Mouse (Mus musculus): ENCODE results near the gene Atp6v0a1. TPM values are rescaled to one million over a fixed set of nuclear protein-coding genes. Genes with fewer than 3 reads are reported as not detected.

Atp6v0a1 gene
- polyA plus RNA-seq, 1 experiment from 2014 or later: 48.1 TPM

GRCm38 (mm10) chr11:101035328-101035695 lies 26.1 kb downstream of the Atp6v0a1 start:
- Histone ChIP-seq H3K4me3 (no peak overlapping the region), H3K36me3 (peaks cover 95% of the 10 kb centered on the region), H3K27me3 (ENCODE audit: insufficient read depth, poor library complexity, severe bottlenecking) (no peaks in the 10 kb centered on the region), H3K27ac (no peak overlapping the region), H3K4me1 (replicated peaks) (no peaks in the 10 kb centered on the region), H3K9me3 (no peaks in the 10 kb centered on the region)
- WGBS: 94% methylated on average over 4 of the region's 4 CpGs
- DNase-seq (ENCODE audit: low spot score): no peak

- H3K36me3 ChIP-seq: peaks cover 97% of the 10 kb centered on the region
- no peak overlapping the region for H3K27ac ChIP-seq
- DNase-seq (ENCODE audit: low spot score): no peak
- no peak overlapping the region for H3K4me3 ChIP-seq
- H3K9me3 ChIP-seq: no peaks in the 10 kb centered on the region
- H3K4me1 ChIP-seq (replicated peaks): no peaks in the 10 kb centered on the region
- 87% methylated on average over 10 of the region's 10 CpGs for WGBS
- H3K27me3 ChIP-seq (ENCODE audit: insufficient read depth, poor library complexity, severe bottlenecking): no peaks in the 10 kb centered on the region
Observed at GRCm38 (mm10) chr11:101037795-101038194, 28.5 kb downstream of the Atp6v0a1 start.

GRCm38 (mm10) chr11:101045826-101046225 lies 36.6 kb downstream of the Atp6v0a1 start:
- 94% methylated on average over 4 of the region's 4 CpGs for WGBS
- Histone ChIP-seq H3K36me3 (peaks cover 99% of the 10 kb centered on the region), H3K9me3 (no peaks in the 10 kb centered on the region), H3K27me3 (ENCODE audit: insufficient read depth, poor library complexity, severe bottlenecking) (no peaks in the 10 kb centered on the region), H3K27ac (no peak overlapping the region), H3K4me3 (no peak overlapping the region), H3K4me1 (replicated peaks) (no peaks in the 10 kb centered on the region)
- DNase-seq (ENCODE audit: low spot score): no peak

- H3K27me3 ChIP-seq (ENCODE audit: insufficient read depth, poor library complexity, severe bottlenecking): no peaks in the 10 kb centered on the region
- WGBS: 70% methylated on average over 9 of the region's 9 CpGs
- no peak overlapping the region for H3K4me3 ChIP-seq
- peaks cover 99% of the 10 kb centered on the region for H3K36me3 ChIP-seq
- DNase-seq (ENCODE audit: low spot score): no peak
- no peaks in the 10 kb centered on the region for H3K9me3 ChIP-seq
- H3K4me1 ChIP-seq (replicated peaks): no peaks in the 10 kb centered on the region
- no peak overlapping the region for H3K27ac ChIP-seq
Observed at GRCm38 (mm10) chr11:101046440-101046839, 37.2 kb downstream of the Atp6v0a1 start.

GRCm38 (mm10) chr11:101047502-101047901 lies 38.2 kb downstream of the Atp6v0a1 start:
- H3K4me1 ChIP-seq (replicated peaks): no peaks in the 10 kb centered on the region
- no peak for DNase-seq (ENCODE audit: low spot score)
- no peak overlapping the region for H3K27ac ChIP-seq
- no peaks in the 10 kb centered on the region for H3K27me3 ChIP-seq (ENCODE audit: insufficient read depth, poor library complexity, severe bottlenecking)
- H3K4me3 ChIP-seq: no peak overlapping the region
- no peaks in the 10 kb centered on the region for H3K9me3 ChIP-seq
- H3K36me3 ChIP-seq: peaks cover 99% of the 10 kb centered on the region
- WGBS: 77% methylated on average over 3 of the region's 3 CpGs

GRCm38 (mm10) chr11:101050359-101050758 lies 41.1 kb downstream of the Atp6v0a1 start:
- Histone ChIP-seq H3K27ac (0 out of 2 replicates have a peak overlapping the region, but pooled peaks have one; percentile 40), H3K27me3 (ENCODE audit: insufficient read depth, poor library complexity, severe bottlenecking) (no peaks in the 10 kb centered on the region), H3K36me3 (peaks cover 99% of the 10 kb centered on the region), H3K9me3 (no peaks in the 10 kb centered on the region), H3K4me1 (replicated peaks) (no peaks in the 10 kb centered on the region), H3K4me3 (no peak overlapping the region)
- 93% methylated on average over 9 of the region's 9 CpGs for WGBS
- no peak for DNase-seq (ENCODE audit: low spot score)

GRCm38 (mm10) chr11:101051051-101051493 lies 41.8 kb downstream of the Atp6v0a1 start:
- Histone ChIP-seq H3K9me3 (no peaks in the 10 kb centered on the region), H3K36me3 (peaks cover 99% of the 10 kb centered on the region)

GRCm38 (mm10) chr11:101051617-101052016 lies 42.4 kb downstream of the Atp6v0a1 start:
- no peaks in the 10 kb centered on the region for H3K27me3 ChIP-seq (ENCODE audit: insufficient read depth, poor library complexity, severe bottlenecking)
- H3K4me3 ChIP-seq: no peak overlapping the region
- no peak overlapping the region; the same call in 1 of the 2 replicates for H3K27ac ChIP-seq
- 83% methylated on average over 8 of the region's 8 CpGs for WGBS
- no peaks in the 10 kb centered on the region for H3K9me3 ChIP-seq
- peaks cover 99% of the 10 kb centered on the region for H3K36me3 ChIP-seq
- H3K4me1 ChIP-seq (replicated peaks): no peaks in the 10 kb centered on the region
- DNase-seq (ENCODE audit: low spot score): no peak

More at GRCm38 (mm10) chr11:101051051-101051493, 41.8 kb downstream of the Atp6v0a1 start:
- DNase-seq (ENCODE audit: low spot score): no peak
- H3K4me1 ChIP-seq (replicated peaks): no peaks in the 10 kb centered on the region
- H3K4me3 ChIP-seq: no peak overlapping the region
- H3K27me3 ChIP-seq (ENCODE audit: insufficient read depth, poor library complexity, severe bottlenecking): no peaks in the 10 kb centered on the region
- no peak overlapping the region for H3K27ac ChIP-seq
- WGBS: 88% methylated on average over 6 of the region's 6 CpGs

- peaks cover 99% of the 10 kb centered on the region for H3K36me3 ChIP-seq
- DNase-seq (ENCODE audit: low spot score): no peak
- no peaks in the 10 kb centered on the region for H3K4me1 ChIP-seq (replicated peaks)
- no peak overlapping the region for H3K27ac ChIP-seq
- H3K4me3 ChIP-seq: no peak overlapping the region
- H3K9me3 ChIP-seq: no peaks in the 10 kb centered on the region
- no peaks in the 10 kb centered on the region for H3K27me3 ChIP-seq (ENCODE audit: insufficient read depth, poor library complexity, severe bottlenecking)
- WGBS: 94% methylated on average over 10 of the region's 10 CpGs
Observed at GRCm38 (mm10) chr11:101052751-101053473, 43.7 kb downstream of the Atp6v0a1 start.

- peaks cover 98% of the 10 kb centered on the region for H3K36me3 ChIP-seq
- WGBS: 97% methylated on average over 1 of the region's 1 CpGs
- no peak for DNase-seq (ENCODE audit: low spot score)
- H3K9me3 ChIP-seq: no peaks in the 10 kb centered on the region
- no peaks in the 10 kb centered on the region for H3K27me3 ChIP-seq (ENCODE audit: insufficient read depth, poor library complexity, severe bottlenecking)
- H3K4me1 ChIP-seq (replicated peaks): 0 out of 2 replicates have a peak, but pooled peaks cover 5% of the 10 kb centered on the region
- H3K27ac ChIP-seq: no peak overlapping the region
- no peak overlapping the region for H3K4me3 ChIP-seq
Observed at GRCm38 (mm10) chr11:101053974-101054373, 44.7 kb downstream of the Atp6v0a1 start.

GRCm38 (mm10) chr11:101055418-101055817 lies 46.2 kb downstream of the Atp6v0a1 start:
- Histone ChIP-seq H3K9me3 (no peaks in the 10 kb centered on the region), H3K4me3 (no peak overlapping the region), H3K4me1 (replicated peaks) (0 out of 2 replicates have a peak, but pooled peaks cover 10% of the 10 kb centered on the region), H3K27ac (no peak overlapping the region), H3K27me3 (ENCODE audit: insufficient read depth, poor library complexity, severe bottlenecking) (no peaks in the 10 kb centered on the region), H3K36me3 (peaks cover 99% of the 10 kb centered on the region)
- 83% methylated on average over 14 of the region's 14 CpGs for WGBS
- no peak for DNase-seq (ENCODE audit: low spot score)

GRCm38 (mm10) chr11:101056885-101057284 lies 47.6 kb downstream of the Atp6v0a1 start:
- no peaks in the 10 kb centered on the region for H3K27me3 ChIP-seq (ENCODE audit: insufficient read depth, poor library complexity, severe bottlenecking)
- H3K9me3 ChIP-seq: no peaks in the 10 kb centered on the region
- H3K36me3 ChIP-seq: peaks cover 98% of the 10 kb centered on the region
- H3K4me3 ChIP-seq: no peak overlapping the region
- H3K4me1 ChIP-seq (replicated peaks): 0 out of 2 replicates have a peak, but pooled peaks cover 13% of the 10 kb centered on the region
- no peak for DNase-seq (ENCODE audit: low spot score)
- H3K27ac ChIP-seq: no peak overlapping the region
- 57% methylated on average over 8 of the region's 8 CpGs for WGBS

- 34% methylated on average over 5 of the region's 5 CpGs for WGBS
- Histone ChIP-seq H3K36me3 (peaks cover 97% of the 10 kb centered on the region), H3K4me3 (no peak overlapping the region), H3K4me1 (replicated peaks) (peaks cover 20% of the 10 kb centered on the region; the same call in 1 of the 2 replicates), H3K27ac (no peak overlapping the region), H3K27me3 (ENCODE audit: insufficient read depth, poor library complexity, severe bottlenecking) (no peaks in the 10 kb centered on the region), H3K9me3 (no peaks in the 10 kb centered on the region)
- peak; percentile 82 for DNase-seq (ENCODE audit: low spot score)
Observed at GRCm38 (mm10) chr11:101057860-101058259, 48.6 kb downstream of the Atp6v0a1 start.

Measured in hindbrain, embryonic 10.5 days (tissue).